Mouse (Mus musculus) testis, postnatal 10 days (tissue): Measurements from ENCODE around the gene Ucp3.
A peak's percentile ranks its signal among the peaks of the same experiment; 100 is the strongest.
"Not testable (repeated sequence)": the region's sequence is repeated elsewhere in the genome, so short reads cannot be mapped to it uniquely, and the experiment has no call there.

Experiments
- DNase-seq: peaks from one replicate; pipeline ENCODE4 v3.0.0; 2021; ENCODE audit warnings: low spot score

Gene Ucp3

GRCm38 (mm10) chr7:100473846-100474454, 1.2 kb downstream of the Ucp3 start:
- no peak for DNase-seq

GRCm38 (mm10) chr7:100474680-100475079, 1.9 kb downstream of the Ucp3 start:
- DNase-seq: no peak

- DNase-seq: no peak
Observed at GRCm38 (mm10) chr7:100479100-100479822, 6.5 kb downstream of the Ucp3 start.

- DNase-seq: no peak
Observed at GRCm38 (mm10) chr7:100479823-100480164, 7.0 kb downstream of the Ucp3 start.

- DNase-seq: no peak
Observed at GRCm38 (mm10) chr7:100480175-100480574, 7.4 kb downstream of the Ucp3 start.

- DNase-seq: not testable (repeated sequence)
Observed at GRCm38 (mm10) chr7:100482046-100482445, 9.3 kb downstream of the Ucp3 start.

- no peak for DNase-seq
Observed at GRCm38 (mm10) chr7:100484493-100484892, 11.7 kb downstream of the Ucp3 start.

GRCm38 (mm10) chr7:100487301-100487700, 14.5 kb downstream of the Ucp3 start:
- no peak for DNase-seq

- peak; percentile 83 for DNase-seq
Observed at GRCm38 (mm10) chr7:100488474-100489048, 15.8 kb downstream of the Ucp3 start.

- DNase-seq: no peak
Observed at GRCm38 (mm10) chr7:100492391-100493116, 19.8 kb downstream of the Ucp3 start.

- DNase-seq: peak; percentile 96
Observed at GRCm38 (mm10) chr7:100493117-100493483, 20.3 kb downstream of the Ucp3 start, which contains the start of gene Ucp2. Gene Ucp2 (plus strand): TSS chr7:100493337.

GRCm38 (mm10) chr7:100493484-100494414, 21.0 kb downstream of the Ucp3 start:
- peak; percentile 82 for DNase-seq

- DNase-seq: no peak
Observed at GRCm38 (mm10) chr7:100494415-100494831, 21.6 kb downstream of the Ucp3 start.

GRCm38 (mm10) chr7:100495042-100495441, 22.3 kb downstream of the Ucp3 start:
- DNase-seq: no peak

- DNase-seq: peak; percentile 67
Observed at GRCm38 (mm10) chr7:100495581-100496251, 22.9 kb downstream of the Ucp3 start.

GRCm38 (mm10) chr7:100496371-100496770, 23.6 kb downstream of the Ucp3 start:
- no peak for DNase-seq

- no peak for DNase-seq
Observed at GRCm38 (mm10) chr7:100496791-100497190, 24.0 kb downstream of the Ucp3 start.

- no peak for DNase-seq
Observed at GRCm38 (mm10) chr7:100497402-100497801, 24.6 kb downstream of the Ucp3 start.

- no peak for DNase-seq
Observed at GRCm38 (mm10) chr7:100497982-100498381, 25.2 kb downstream of the Ucp3 start.

GRCm38 (mm10) chr7:100499465-100499864, 26.7 kb downstream of the Ucp3 start:
- DNase-seq: no peak
